Mouse (Mus musculus): ENCODE data around the gene Rhobtb1.
A peak's percentile ranks its signal among the peaks of the same experiment; 100 is the strongest.

Rhobtb1 gene

GRCm38 (mm10) chr10:69151045-69151444 is at the start of gene Rhobtb1:
TSS of gene Rhobtb1 (plus strand) at chr10:69151434.
- Histone ChIP-seq H3K9me3 (ENCODE audit: low read length) (no peaks in the 10 kb centered on the region), H3K4me1 (replicated peaks; ENCODE audit: low read depth, low read length) (no peaks in the 10 kb centered on the region), H3K36me3 (ENCODE audit: insufficient read depth, low read length) (no peaks in the 10 kb centered on the region), H3K4me3 (replicated peaks; ENCODE audit: low read length) (no peak within 1 kb of the TSS), H3K27me3 (ENCODE audit: insufficient read depth, low read length) (no peaks in the 10 kb centered on the region)
- no peak for TF ChIP-seq NANOG (IDR thresholded peaks at IDR 0.05; ENCODE audit: borderline replicate concordance, low read length)
- TF ChIP-seq POU5F1 (IDR thresholded peaks at IDR 0.05; ENCODE audit: borderline replicate concordance, low read length), result no peak
- TF ChIP-seq CTCF (conservative IDR thresholded peaks at IDR 0.05; ENCODE audit: low read length), result no peak

GRCm38 (mm10) chr10:69101988-69102387 is 49.2 kb upstream of the Rhobtb1 start:
- Histone ChIP-seq H3K27me3 (ENCODE audit: insufficient read depth, low read length) (no peaks in the 10 kb centered on the region), H3K4me1 (replicated peaks; ENCODE audit: low read depth, low read length) (no peaks in the 10 kb centered on the region), H3K9me3 (ENCODE audit: low read length) (peaks cover 10% of the 10 kb centered on the region), H3K36me3 (ENCODE audit: insufficient read depth, low read length) (no peaks in the 10 kb centered on the region), H3K4me3 (replicated peaks; ENCODE audit: low read length) (no peak overlapping the region)
- TF ChIP-seq CTCF (conservative IDR thresholded peaks at IDR 0.05; ENCODE audit: low read length), result peak; percentile 70
- no peak for TF ChIP-seq NANOG (IDR thresholded peaks at IDR 0.05; ENCODE audit: borderline replicate concordance, low read length)

- Histone ChIP-seq H3K9me3 (ENCODE audit: low read length) (no peaks in the 10 kb centered on the region), H3K4me1 (replicated peaks; ENCODE audit: low read depth, low read length) (no peaks in the 10 kb centered on the region), H3K36me3 (ENCODE audit: insufficient read depth, low read length) (no peaks in the 10 kb centered on the region), H3K4me3 (replicated peaks; ENCODE audit: low read length) (no peak overlapping the region), H3K27me3 (ENCODE audit: insufficient read depth, low read length) (no peaks in the 10 kb centered on the region)
- TF ChIP-seq NANOG (IDR thresholded peaks at IDR 0.05; ENCODE audit: borderline replicate concordance, low read length) (no peak), CTCF (conservative IDR thresholded peaks at IDR 0.05; ENCODE audit: low read length) (no peak), POU5F1 (IDR thresholded peaks at IDR 0.05; ENCODE audit: borderline replicate concordance, low read length) (no peak)
Measured at GRCm38 (mm10) chr10:69104143-69104882, 46.9 kb upstream of the Rhobtb1 start.

- no peaks in the 10 kb centered on the region for H3K4me1 ChIP-seq (replicated peaks; ENCODE audit: low read depth, low read length)
- no peak overlapping the region for H3K4me3 ChIP-seq (replicated peaks; ENCODE audit: low read length)
- no peaks in the 10 kb centered on the region for H3K36me3 ChIP-seq (ENCODE audit: insufficient read depth, low read length)
- no peaks in the 10 kb centered on the region for H3K27me3 ChIP-seq (ENCODE audit: insufficient read depth, low read length)
- no peaks in the 10 kb centered on the region for H3K9me3 ChIP-seq (ENCODE audit: low read length)
- TF ChIP-seq POU5F1 (IDR thresholded peaks at IDR 0.05; ENCODE audit: borderline replicate concordance, low read length) (no peak), NANOG (IDR thresholded peaks at IDR 0.05; ENCODE audit: borderline replicate concordance, low read length) (no peak), CTCF (conservative IDR thresholded peaks at IDR 0.05; ENCODE audit: low read length) (no peak)
Measured at GRCm38 (mm10) chr10:69104883-69105225, 46.4 kb upstream of the Rhobtb1 start.

- no peak overlapping the region for H3K4me3 ChIP-seq (replicated peaks; ENCODE audit: low read length)
- 0 out of 2 replicates have a peak, but pooled peaks cover 3% of the 10 kb centered on the region for H3K9me3 ChIP-seq (ENCODE audit: low read length)
- H3K4me1 ChIP-seq (replicated peaks; ENCODE audit: low read depth, low read length), result no peaks in the 10 kb centered on the region
- no peaks in the 10 kb centered on the region for H3K27me3 ChIP-seq (ENCODE audit: insufficient read depth, low read length)
- H3K36me3 ChIP-seq (ENCODE audit: insufficient read depth, low read length), result no peaks in the 10 kb centered on the region
- TF ChIP-seq NANOG (IDR thresholded peaks at IDR 0.05; ENCODE audit: borderline replicate concordance, low read length), result no peak
- TF ChIP-seq CTCF (conservative IDR thresholded peaks at IDR 0.05; ENCODE audit: low read length), result no peak
- TF ChIP-seq POU5F1 (IDR thresholded peaks at IDR 0.05; ENCODE audit: borderline replicate concordance, low read length), result no peak
Measured at GRCm38 (mm10) chr10:69106796-69107195, 44.4 kb upstream of the Rhobtb1 start.

- Histone ChIP-seq H3K4me3 (replicated peaks; ENCODE audit: low read length) (no peak overlapping the region), H3K27me3 (ENCODE audit: insufficient read depth, low read length) (no peaks in the 10 kb centered on the region), H3K4me1 (replicated peaks; ENCODE audit: low read depth, low read length) (no peaks in the 10 kb centered on the region), H3K36me3 (ENCODE audit: insufficient read depth, low read length) (no peaks in the 10 kb centered on the region), H3K9me3 (ENCODE audit: low read length) (peaks cover 3% of the 10 kb centered on the region; the same call in 1 of the 2 replicates)
- TF ChIP-seq NANOG (IDR thresholded peaks at IDR 0.05; ENCODE audit: borderline replicate concordance, low read length) (no peak), POU5F1 (IDR thresholded peaks at IDR 0.05; ENCODE audit: borderline replicate concordance, low read length) (no peak), CTCF (conservative IDR thresholded peaks at IDR 0.05; ENCODE audit: low read length) (no peak)
Measured at GRCm38 (mm10) chr10:69107253-69107652, 44.0 kb upstream of the Rhobtb1 start.

- Histone ChIP-seq H3K27me3 (ENCODE audit: insufficient read depth, low read length) (no peaks in the 10 kb centered on the region), H3K4me3 (replicated peaks; ENCODE audit: low read length) (no peak overlapping the region), H3K4me1 (replicated peaks; ENCODE audit: low read depth, low read length) (no peaks in the 10 kb centered on the region), H3K36me3 (ENCODE audit: insufficient read depth, low read length) (no peaks in the 10 kb centered on the region), H3K9me3 (ENCODE audit: low read length) (peaks cover 27% of the 10 kb centered on the region)
- TF ChIP-seq CTCF (conservative IDR thresholded peaks at IDR 0.05; ENCODE audit: low read length), result no peak
- no peak for TF ChIP-seq POU5F1 (IDR thresholded peaks at IDR 0.05; ENCODE audit: borderline replicate concordance, low read length)
- no peak for TF ChIP-seq NANOG (IDR thresholded peaks at IDR 0.05; ENCODE audit: borderline replicate concordance, low read length)
Measured at GRCm38 (mm10) chr10:69114384-69114783, 36.9 kb upstream of the Rhobtb1 start.

GRCm38 (mm10) chr10:69117996-69118395 is 33.2 kb upstream of the Rhobtb1 start:
- no peaks in the 10 kb centered on the region for H3K27me3 ChIP-seq (ENCODE audit: insufficient read depth, low read length)
- TF ChIP-seq POU5F1 (IDR thresholded peaks at IDR 0.05; ENCODE audit: borderline replicate concordance, low read length), result no peak
- no peak for TF ChIP-seq CTCF (conservative IDR thresholded peaks at IDR 0.05; ENCODE audit: low read length)
- TF ChIP-seq NANOG (IDR thresholded peaks at IDR 0.05; ENCODE audit: borderline replicate concordance, low read length), result no peak
- no peaks in the 10 kb centered on the region for H3K36me3 ChIP-seq (ENCODE audit: insufficient read depth, low read length)
- H3K4me1 ChIP-seq (replicated peaks; ENCODE audit: low read depth, low read length), result no peaks in the 10 kb centered on the region
- H3K4me3 ChIP-seq (replicated peaks; ENCODE audit: low read length), result no peak overlapping the region
- peaks cover 17% of the 10 kb centered on the region for H3K9me3 ChIP-seq (ENCODE audit: low read length)

- peaks cover 17% of the 10 kb centered on the region for H3K9me3 ChIP-seq (ENCODE audit: low read length)
- H3K4me3 ChIP-seq (replicated peaks; ENCODE audit: low read length), result no peak overlapping the region
- TF ChIP-seq POU5F1 (IDR thresholded peaks at IDR 0.05; ENCODE audit: borderline replicate concordance, low read length), result no peak
- TF ChIP-seq NANOG (IDR thresholded peaks at IDR 0.05; ENCODE audit: borderline replicate concordance, low read length), result no peak
- TF ChIP-seq CTCF (conservative IDR thresholded peaks at IDR 0.05; ENCODE audit: low read length), result no peak
- no peaks in the 10 kb centered on the region for H3K27me3 ChIP-seq (ENCODE audit: insufficient read depth, low read length)
- no peaks in the 10 kb centered on the region for H3K4me1 ChIP-seq (replicated peaks; ENCODE audit: low read depth, low read length)
- no peaks in the 10 kb centered on the region for H3K36me3 ChIP-seq (ENCODE audit: insufficient read depth, low read length)
Measured at GRCm38 (mm10) chr10:69118893-69119292, 32.3 kb upstream of the Rhobtb1 start.
